Mouse (Mus musculus): Measurements from ENCODE around the gene Gad2. TPM values are rescaled to one million over a fixed set of nuclear protein-coding genes. Genes with fewer than 3 reads are reported as not detected.

Gene Gad2
- not detected in 4 replicates for total RNA-seq (2023)

DNA sequence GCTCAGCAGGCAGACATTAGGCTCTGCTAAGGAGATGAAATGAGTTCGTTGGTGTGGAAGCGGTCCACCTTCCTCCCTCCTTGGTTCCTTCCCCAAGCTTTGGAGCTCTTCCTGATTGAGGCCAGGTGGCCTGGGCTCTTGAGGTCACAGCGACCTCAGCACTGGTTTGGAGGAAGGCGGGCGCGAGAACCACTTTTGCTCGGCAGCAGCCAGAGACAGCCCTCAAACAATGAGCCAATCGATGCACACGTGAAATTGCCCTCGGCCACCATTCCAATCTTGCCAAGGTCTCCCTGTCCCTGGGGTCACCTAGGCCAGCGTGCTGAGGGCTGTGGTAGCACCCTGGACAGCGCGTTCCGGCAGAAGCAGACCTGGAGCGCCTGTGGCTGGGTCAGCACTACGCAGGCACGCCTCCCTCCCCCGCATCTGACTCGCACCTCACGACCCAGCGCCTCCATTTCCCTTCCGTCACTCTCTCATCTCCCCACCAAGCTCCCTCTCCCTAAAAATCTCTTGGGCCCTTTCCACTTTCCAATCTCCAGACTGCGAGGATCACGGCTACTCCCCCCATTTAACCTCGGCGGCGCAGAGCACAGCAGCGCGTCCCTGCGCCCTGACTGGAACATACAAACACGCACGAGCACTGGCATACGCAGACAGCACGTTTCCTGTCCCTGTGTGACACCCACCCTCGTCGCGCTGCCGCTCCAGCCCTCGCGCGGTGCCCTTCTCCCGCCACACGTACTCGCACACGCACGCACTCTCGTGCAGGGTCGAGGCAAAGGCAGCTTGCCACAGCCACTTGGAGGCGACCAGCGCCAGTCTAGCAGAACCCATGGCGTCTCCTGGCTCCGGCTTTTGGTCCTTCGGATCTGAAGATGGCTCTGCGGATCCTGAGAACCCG, at the start of gene Gad2:
Gene Gad2, plus strand, starts transcription at position 378 of the 904 bp plus-strand sequence.

Other genes starting within 250 kb of the Gad2 start
- gene Apbb1ip, start 151.9 kb downstream of the Gad2 start, total RNA-seq (2023): 127 to 142 TPM (median 132 TPM) in 4 replicates